Comparison of ENCODE assay signal across 11 mouse cellular contexts in genomic region chr7:130657751-130658150, GRCm38 (mm10).
A peak's percentile ranks its signal among the peaks of the same experiment; 100 is the strongest.
DNase-seq lines count a peak whose midpoint lies in the region; ATAC-seq lines count a peak whose summit lies in the region.
"Had no signal": no experiment of that assay in that cellular context is flagged by ENCODE, and none has a peak within 500 bp of the region (broad histone marks: within the 10 kb centered on the region; RNA-seq: fewer than 3 reads in every experiment).

No protein-coding gene starts in this region.

- no peaks in the 10 kb centered on the region for H3K9me3 ChIP-seq in midbrain, embryonic 15.5 days
- H3K9me3 ChIP-seq: neural tube, embryonic 13.5 days had no signal

- no peak overlapping the region for H3K27ac ChIP-seq in midbrain, embryonic 15.5 days
- H3K27ac ChIP-seq: neural tube, embryonic 13.5 days had no signal

- 73% methylated on average over 13 of the region's 13 CpGs for WGBS in midbrain, embryonic 15.5 days

- no peak overlapping the region for H3K9ac ChIP-seq in midbrain, embryonic 15.5 days
- H3K9ac ChIP-seq: neural tube, embryonic 13.5 days had no signal

- no peak overlapping the region for H3K4me3 ChIP-seq in midbrain, embryonic 15.5 days
- H3K4me3 ChIP-seq: neural tube, embryonic 13.5 days had no signal

- H3K36me3 ChIP-seq in midbrain, embryonic 15.5 days (replicated peaks) = no peaks in the 10 kb centered on the region
- H3K36me3 ChIP-seq: neural tube, embryonic 13.5 days had no signal

- H3K4me2 ChIP-seq in midbrain, embryonic 15.5 days = no peak overlapping the region
- H3K4me2 ChIP-seq: liver, embryonic 11.5 days; neural tube, embryonic 13.5 days had no signal

- no peaks in the 10 kb centered on the region for H3K27me3 ChIP-seq in midbrain, embryonic 15.5 days (replicated peaks)
- H3K27me3 ChIP-seq: neural tube, embryonic 13.5 days had no signal

- no peak for ATAC-seq in midbrain, embryonic 15.5 days (replicated peaks)
- ATAC-seq in monocyte, adult 5-6 weeks (replicated peaks; ENCODE audit: insufficient number of reproducible peaks, low FRiP score, low TSS enrichment, poor library complexity, severe bottlenecking) = no peak

- DNase-seq in thymus, postnatal 25 days = peak; percentile 10
- DNase-seq in thymus, postnatal 36 days = no peak
- DNase-seq in gonadal fat pad, adult 2 months (ENCODE audit: low read depth) = peak; percentile 64
- peak; percentile 75 for DNase-seq in kidney, adult 8-10 months
- peak; percentile 69 for DNase-seq in testis, postnatal 10 days (ENCODE audit: low spot score)
- no peak for DNase-seq in right cerebral cortex, postnatal 14 days
- DNase-seq: cerebellum, adult 2 months had no signal

- H3K4me1 ChIP-seq in midbrain, embryonic 15.5 days = no peaks in the 10 kb centered on the region

Comparison
In these comparisons a context has a peak if more than half of its experiments do, and no peak if none do; other contexts are left out.
1. DNase-seq: peak in thymus, postnatal 25 days (single experiment), gonadal fat pad, adult 2 months (single experiment), kidney, adult 8-10 months (2 of 2) and testis, postnatal 10 days (single experiment); none in thymus, postnatal 36 days (0 of 2) and right cerebral cortex, postnatal 14 days (single experiment).